Mouse (Mus musculus): ENCODE results near the gene Jph3. TPM values are rescaled to one million over a fixed set of nuclear protein-coding genes. Genes with fewer than 3 reads are reported as not detected.

Gene Jph3
- 84.2 and 89.0 TPM in 2 replicates for polyA plus RNA-seq (2014; fragmentation: Nextera tagmentation; extraction: Ambion mirVana)

DNA sequence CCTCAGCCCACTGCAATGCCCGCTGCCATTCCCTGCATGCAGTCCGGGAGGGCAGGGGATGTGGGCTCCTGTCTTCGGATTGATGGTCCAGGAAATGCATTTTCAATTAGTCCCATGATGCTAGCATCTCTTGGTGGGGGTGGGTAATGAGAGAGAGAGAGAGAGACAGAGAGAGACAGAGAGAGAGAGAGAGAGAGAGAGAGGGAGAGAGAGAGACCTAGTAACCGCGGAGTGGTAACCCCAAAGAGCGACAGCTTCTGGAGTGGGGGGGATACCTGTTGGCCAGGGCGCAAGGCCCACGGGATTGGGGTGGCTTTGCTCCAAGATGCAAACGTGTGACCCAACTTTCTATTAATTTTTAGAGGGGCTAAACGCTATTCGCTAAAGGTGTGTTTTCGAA is at the start of gene Jph3:
TSS of gene Jph3 (plus strand) at position 301 of the 400 bp plus-strand sequence.
- ATAC-seq (ENCODE audit: low read depth), result no peak
- Histone ChIP-seq H3K9ac (replicated peaks; ENCODE audit: low read depth, low read length) (peak within 1 kb of the TSS; percentile 70), H3K9me3 (ENCODE audit: control insufficient read depth, low read length) (no peaks in the 10 kb centered on the region), H3K4me2 (ENCODE audit: low read depth, low read length) (peak within 1 kb of the TSS; percentile 86), H3K36me3 (ENCODE audit: control insufficient read depth, insufficient read depth, low read length) (no peaks in the 10 kb centered on the region), H3K27ac (ENCODE audit: low read depth, low read length) (peak within 1 kb of the TSS; percentile 48), H3K4me3 (ENCODE audit: low read depth, low read length) (peak within 1 kb of the TSS; percentile 47), H3K4me1 (ENCODE audit: control insufficient read depth, insufficient read depth, low read length) (peaks cover 15% of the 10 kb centered on the region), H3K27me3 (ENCODE audit: control insufficient read depth, insufficient read depth, low read length) (peaks cover 4% of the 10 kb centered on the region)
- WGBS, result 6% methylated on average over 12 of the region's 12 CpGs

DNA sequence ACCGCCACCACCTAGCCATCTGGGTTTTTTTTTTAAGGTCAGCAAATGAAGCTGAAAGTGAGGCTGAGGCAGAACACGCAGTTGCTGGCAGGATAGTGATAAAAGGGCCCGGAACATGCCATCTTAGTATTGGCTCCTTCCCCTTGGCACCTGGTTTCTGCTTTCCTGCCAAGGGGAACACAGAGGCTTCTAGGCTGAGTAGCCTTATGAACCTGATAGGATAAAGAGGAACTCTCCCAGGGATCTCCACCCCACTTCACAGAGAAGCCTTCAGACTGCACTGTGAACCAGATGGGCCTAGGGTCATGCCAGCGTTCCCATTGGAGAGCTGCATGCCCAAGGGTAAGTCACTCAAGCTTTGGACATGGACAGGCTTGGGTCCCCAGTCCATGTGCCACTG is 48.5 kb upstream of the Jph3 start:
- H3K27me3 ChIP-seq (ENCODE audit: control insufficient read depth, insufficient read depth, low read length), result no peaks in the 10 kb centered on the region
- H3K9ac ChIP-seq (replicated peaks; ENCODE audit: low read depth, low read length), result no peak overlapping the region
- H3K4me1 ChIP-seq (ENCODE audit: control insufficient read depth, insufficient read depth, low read length), result no peaks in the 10 kb centered on the region
- no peak overlapping the region for H3K4me2 ChIP-seq (ENCODE audit: low read depth, low read length)
- no peaks in the 10 kb centered on the region for H3K9me3 ChIP-seq (ENCODE audit: control insufficient read depth, low read length)
- WGBS, result 93% methylated on average over 4 of the region's 4 CpGs
- no peaks in the 10 kb centered on the region for H3K36me3 ChIP-seq (ENCODE audit: control insufficient read depth, insufficient read depth, low read length)
- ATAC-seq (ENCODE audit: low read depth), result no peak
- H3K27ac ChIP-seq (ENCODE audit: low read depth, low read length), result no peak overlapping the region
- no peak overlapping the region for H3K4me3 ChIP-seq (ENCODE audit: low read depth, low read length)

DNA sequence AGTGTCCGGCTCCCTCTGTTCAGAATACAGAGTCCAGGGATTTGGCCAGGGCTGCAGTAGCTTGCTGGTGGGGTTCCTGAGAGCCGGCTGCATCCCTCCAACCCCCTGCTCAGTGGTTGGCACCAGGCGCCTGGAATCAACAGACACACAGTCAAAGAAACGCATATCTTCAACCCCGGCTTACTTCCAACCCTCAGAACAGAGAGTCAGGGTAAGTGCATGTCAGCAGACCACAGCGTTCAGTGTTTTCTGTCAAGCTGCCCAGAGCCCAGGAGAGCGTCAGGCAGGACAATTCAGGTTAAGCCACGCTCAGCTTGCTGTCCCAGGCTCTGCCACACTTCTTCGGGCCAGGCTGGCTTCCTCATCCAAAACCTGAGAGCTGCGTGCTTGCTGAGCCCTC is 48.0 kb upstream of the Jph3 start:
- no peak for ATAC-seq (ENCODE audit: low read depth)
- WGBS, result 68% methylated on average over 10 of the region's 10 CpGs
- H3K4me3 ChIP-seq (ENCODE audit: low read depth, low read length), result no peak overlapping the region
- no peak overlapping the region for H3K4me2 ChIP-seq (ENCODE audit: low read depth, low read length)
- no peaks in the 10 kb centered on the region for H3K4me1 ChIP-seq (ENCODE audit: control insufficient read depth, insufficient read depth, low read length)
- no peaks in the 10 kb centered on the region for H3K9me3 ChIP-seq (ENCODE audit: control insufficient read depth, low read length)
- no peak overlapping the region for H3K27ac ChIP-seq (ENCODE audit: low read depth, low read length)
- no peaks in the 10 kb centered on the region for H3K27me3 ChIP-seq (ENCODE audit: control insufficient read depth, insufficient read depth, low read length)
- H3K36me3 ChIP-seq (ENCODE audit: control insufficient read depth, insufficient read depth, low read length), result no peaks in the 10 kb centered on the region
- H3K9ac ChIP-seq (replicated peaks; ENCODE audit: low read depth, low read length), result no peak overlapping the region

DNA sequence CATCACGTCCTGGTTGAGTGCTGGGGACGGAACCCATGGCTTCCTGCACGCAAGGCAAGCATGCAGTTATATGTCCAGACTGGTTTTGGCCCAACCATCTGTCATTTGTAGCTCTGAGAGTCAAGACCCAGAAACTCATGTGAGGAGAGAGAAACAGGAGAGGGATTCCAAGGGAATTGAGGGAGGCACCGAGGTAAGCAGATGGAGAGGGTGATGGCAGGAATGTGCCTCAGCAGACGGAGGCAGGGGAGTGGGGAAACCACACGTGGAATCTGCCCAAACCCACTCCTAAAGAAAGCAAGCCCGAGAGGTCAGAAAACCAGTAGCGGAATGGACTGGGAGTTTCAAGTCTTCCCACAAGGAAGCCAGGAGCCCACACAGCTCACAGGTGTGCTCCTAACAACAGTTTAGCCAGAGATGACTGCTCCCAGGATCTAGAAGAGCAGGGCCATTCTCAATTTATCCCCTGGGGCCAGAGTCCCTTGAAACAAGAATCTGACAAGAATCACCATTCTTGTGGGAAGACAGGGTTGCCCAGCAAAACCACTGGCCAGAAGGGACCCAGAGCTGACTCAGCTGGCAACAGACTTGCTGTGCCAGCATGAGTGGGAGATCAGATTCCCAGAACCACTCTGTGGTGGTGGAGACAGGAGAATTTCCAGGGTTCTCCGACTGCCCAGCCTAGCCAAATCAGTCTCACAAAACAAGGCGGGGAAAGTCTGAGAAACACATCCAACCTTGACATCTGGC is 46.2 kb upstream of the Jph3 start:
- Histone ChIP-seq H3K9me3 (ENCODE audit: control insufficient read depth, low read length) (no peaks in the 10 kb centered on the region), H3K4me1 (ENCODE audit: control insufficient read depth, insufficient read depth, low read length) (peaks cover 10% of the 10 kb centered on the region), H3K4me3 (ENCODE audit: low read depth, low read length) (no peak overlapping the region), H3K27ac (ENCODE audit: low read depth, low read length) (no peak overlapping the region), H3K9ac (replicated peaks; ENCODE audit: low read depth, low read length) (no peak overlapping the region), H3K27me3 (ENCODE audit: control insufficient read depth, insufficient read depth, low read length) (no peaks in the 10 kb centered on the region), H3K36me3 (ENCODE audit: control insufficient read depth, insufficient read depth, low read length) (no peaks in the 10 kb centered on the region), H3K4me2 (ENCODE audit: low read depth, low read length) (no peak overlapping the region)
- 80% methylated on average over 10 of the region's 10 CpGs for WGBS
- ATAC-seq (ENCODE audit: low read depth), result no peak

DNA sequence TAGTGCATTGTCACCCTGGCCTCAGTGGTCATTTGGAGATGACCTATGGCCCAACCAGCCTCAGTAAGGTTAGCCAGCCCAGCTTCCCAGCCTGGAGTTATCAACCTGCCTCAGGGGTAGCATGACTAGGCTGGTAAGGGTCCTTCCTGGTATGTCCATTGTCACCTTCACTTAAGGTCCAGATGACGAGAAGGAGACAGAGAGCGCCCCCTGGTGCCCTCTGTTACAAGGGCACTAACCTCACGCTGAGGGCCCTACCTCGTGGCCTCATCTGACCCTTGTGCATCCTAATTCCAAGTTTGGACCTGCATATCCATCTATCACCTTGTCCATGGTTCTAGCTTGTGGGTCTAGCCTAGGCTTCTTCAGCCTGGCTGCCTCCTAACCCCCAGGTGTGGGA is 44.0 kb upstream of the Jph3 start:
- no peak overlapping the region for H3K4me3 ChIP-seq (ENCODE audit: low read depth, low read length)
- WGBS, result 12% methylated on average over 4 of the region's 4 CpGs
- no peak overlapping the region for H3K4me2 ChIP-seq (ENCODE audit: low read depth, low read length)
- no peak for ATAC-seq (ENCODE audit: low read depth)
- no peak overlapping the region for H3K9ac ChIP-seq (replicated peaks; ENCODE audit: low read depth, low read length)
- H3K4me1 ChIP-seq (ENCODE audit: control insufficient read depth, insufficient read depth, low read length), result peaks cover 10% of the 10 kb centered on the region
- H3K27me3 ChIP-seq (ENCODE audit: control insufficient read depth, insufficient read depth, low read length), result no peaks in the 10 kb centered on the region
- no peaks in the 10 kb centered on the region for H3K9me3 ChIP-seq (ENCODE audit: control insufficient read depth, low read length)
- H3K27ac ChIP-seq (ENCODE audit: low read depth, low read length), result no peak overlapping the region
- H3K36me3 ChIP-seq (ENCODE audit: control insufficient read depth, insufficient read depth, low read length), result no peaks in the 10 kb centered on the region

DNA sequence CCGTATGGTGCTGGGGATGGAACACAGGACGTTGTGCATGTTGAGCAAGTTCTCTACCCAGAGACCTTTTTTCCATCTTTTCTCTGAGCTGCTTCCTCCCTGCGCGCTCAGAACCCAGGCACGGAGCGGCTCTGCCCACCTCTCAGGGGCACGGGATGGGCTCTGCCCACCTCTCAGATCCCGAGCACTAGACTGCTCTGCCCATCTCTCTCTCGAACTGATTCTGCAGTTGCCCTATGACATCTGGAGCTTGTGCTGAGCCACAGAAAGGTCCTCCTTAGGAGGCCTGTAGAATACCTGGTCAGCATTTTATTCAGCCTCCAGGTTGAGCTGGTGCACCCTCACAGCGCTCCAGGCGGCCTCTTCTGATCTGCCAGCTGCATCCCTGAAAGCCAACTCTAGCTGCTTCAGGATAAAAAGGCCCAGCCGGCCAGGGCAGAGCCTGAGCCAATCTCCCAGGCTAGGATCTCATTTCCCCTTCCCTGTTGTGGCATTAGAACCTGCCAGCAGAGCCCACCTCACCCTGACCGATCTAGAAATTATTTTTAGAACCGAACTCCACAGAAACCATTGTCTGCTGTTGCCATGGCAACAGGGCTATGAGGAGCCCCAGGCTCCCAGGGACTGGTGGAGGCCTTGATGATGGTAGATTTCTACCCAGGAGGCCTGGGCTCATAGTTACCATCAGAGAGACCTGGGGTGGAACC is 41.8 kb upstream of the Jph3 start:
- Histone ChIP-seq H3K4me1 (ENCODE audit: control insufficient read depth, insufficient read depth, low read length) (peaks cover 10% of the 10 kb centered on the region), H3K4me3 (ENCODE audit: low read depth, low read length) (no peak overlapping the region), H3K36me3 (ENCODE audit: control insufficient read depth, insufficient read depth, low read length) (no peaks in the 10 kb centered on the region), H3K9ac (replicated peaks; ENCODE audit: low read depth, low read length) (no peak overlapping the region), H3K27ac (ENCODE audit: low read depth, low read length) (peak overlapping the region; percentile 64), H3K9me3 (ENCODE audit: control insufficient read depth, low read length) (no peaks in the 10 kb centered on the region), H3K27me3 (ENCODE audit: control insufficient read depth, insufficient read depth, low read length) (no peaks in the 10 kb centered on the region), H3K4me2 (ENCODE audit: low read depth, low read length) (no peak overlapping the region)
- 53% methylated on average over 14 of the region's 14 CpGs for WGBS
- ATAC-seq (ENCODE audit: low read depth), result peak; percentile 62

DNA sequence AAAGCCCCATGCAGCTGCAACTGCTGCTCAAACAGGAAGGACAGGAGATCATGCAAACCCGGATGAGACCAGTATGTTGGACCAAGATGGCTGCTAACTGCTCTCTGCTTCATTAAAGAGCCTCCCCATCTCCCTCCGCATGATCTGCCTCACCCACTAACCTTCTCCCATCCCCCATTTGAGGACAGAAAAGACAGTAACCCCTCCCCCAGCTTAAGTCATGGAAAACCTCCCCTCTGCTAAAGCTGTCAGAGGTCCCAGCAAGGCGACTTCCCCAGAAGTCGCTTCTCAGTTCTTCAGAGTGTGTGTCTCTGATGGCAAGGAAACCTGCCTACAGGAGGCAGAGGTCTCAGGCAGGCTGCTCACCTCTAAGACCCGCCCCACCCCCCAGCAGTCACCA is 40.9 kb upstream of the Jph3 start:
- 48% methylated on average over 5 of the region's 5 CpGs for WGBS
- Histone ChIP-seq H3K4me1 (ENCODE audit: control insufficient read depth, insufficient read depth, low read length) (peaks cover 10% of the 10 kb centered on the region), H3K36me3 (ENCODE audit: control insufficient read depth, insufficient read depth, low read length) (no peaks in the 10 kb centered on the region), H3K27ac (ENCODE audit: low read depth, low read length) (peak overlapping the region; percentile 64; the same call in 1 of the 2 replicates), H3K4me3 (ENCODE audit: low read depth, low read length) (no peak overlapping the region), H3K9me3 (ENCODE audit: control insufficient read depth, low read length) (no peaks in the 10 kb centered on the region), H3K27me3 (ENCODE audit: control insufficient read depth, insufficient read depth, low read length) (no peaks in the 10 kb centered on the region), H3K9ac (replicated peaks; ENCODE audit: low read depth, low read length) (no peak overlapping the region), H3K4me2 (ENCODE audit: low read depth, low read length) (no peak overlapping the region)
- ATAC-seq (ENCODE audit: low read depth), result no peak

DNA sequence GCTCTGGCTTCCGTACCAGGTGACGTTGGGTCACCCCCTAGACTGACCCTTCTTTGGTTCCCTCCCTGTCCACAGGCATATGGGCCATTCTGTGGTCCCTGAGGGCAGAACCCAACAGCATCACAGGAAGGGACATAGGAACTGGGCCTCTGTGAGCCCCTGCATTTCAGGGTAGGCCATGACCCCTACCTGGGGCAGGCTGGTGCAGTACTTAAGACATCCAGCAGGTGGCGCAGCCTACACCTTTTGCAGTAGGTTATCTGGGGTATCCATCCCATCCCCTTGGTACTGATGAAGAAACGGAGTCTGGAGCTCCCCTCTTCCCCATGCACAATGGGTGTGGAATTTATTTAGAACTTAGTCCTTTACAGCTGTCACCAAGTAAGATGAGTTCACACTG is 35.0 kb upstream of the Jph3 start:
- Histone ChIP-seq H3K36me3 (ENCODE audit: control insufficient read depth, insufficient read depth, low read length) (no peaks in the 10 kb centered on the region), H3K4me1 (ENCODE audit: control insufficient read depth, insufficient read depth, low read length) (peaks cover 10% of the 10 kb centered on the region; the same call in 1 of the 2 replicates), H3K9ac (replicated peaks; ENCODE audit: low read depth, low read length) (no peak overlapping the region), H3K4me2 (ENCODE audit: low read depth, low read length) (no peak overlapping the region), H3K4me3 (ENCODE audit: low read depth, low read length) (no peak overlapping the region), H3K27ac (ENCODE audit: low read depth, low read length) (no peak overlapping the region), H3K9me3 (ENCODE audit: control insufficient read depth, low read length) (no peaks in the 10 kb centered on the region), H3K27me3 (ENCODE audit: control insufficient read depth, insufficient read depth, low read length) (no peaks in the 10 kb centered on the region)
- ATAC-seq (ENCODE audit: low read depth), result no peak
- 53% methylated on average over 4 of the region's 4 CpGs for WGBS

DNA sequence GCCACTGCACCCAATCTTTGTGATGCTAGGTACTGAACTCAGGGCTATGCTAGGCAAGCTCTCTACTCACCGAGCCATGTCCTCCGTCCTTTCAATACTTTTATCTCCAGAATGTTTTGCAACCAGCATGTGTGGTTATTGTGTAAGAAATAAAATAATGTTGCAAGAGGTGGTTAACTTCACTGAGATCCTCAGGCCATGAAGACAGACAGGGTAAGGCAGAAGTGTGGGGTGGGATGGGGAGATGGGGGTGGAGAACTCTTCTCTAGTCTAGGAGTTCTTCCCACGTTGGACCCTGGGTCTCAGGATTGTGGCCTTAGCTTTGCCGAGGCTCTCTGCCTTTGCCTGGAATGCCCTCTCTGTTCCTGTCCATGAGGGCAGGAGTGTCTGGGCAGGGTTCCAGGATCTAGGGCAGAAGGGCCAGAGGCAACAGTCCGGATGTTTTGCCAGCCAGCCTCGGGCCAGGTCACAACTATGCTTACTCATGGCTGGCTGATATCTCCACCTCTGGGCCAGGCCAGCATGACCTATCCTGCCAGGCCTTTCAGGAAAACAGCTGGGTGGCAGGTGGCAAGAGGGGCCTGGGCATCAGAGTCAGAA is 33.7 kb upstream of the Jph3 start:
- no peak overlapping the region for H3K4me2 ChIP-seq (ENCODE audit: low read depth, low read length)
- WGBS, result 88% methylated on average over 6 of the region's 6 CpGs

More for the DNA sequence above, 33.7 kb upstream of the Jph3 start:
- Histone ChIP-seq H3K27me3 (ENCODE audit: control insufficient read depth, insufficient read depth, low read length) (no peaks in the 10 kb centered on the region), H3K9ac (replicated peaks; ENCODE audit: low read depth, low read length) (no peak overlapping the region), H3K9me3 (ENCODE audit: control insufficient read depth, low read length) (no peaks in the 10 kb centered on the region), H3K27ac (ENCODE audit: low read depth, low read length) (no peak overlapping the region), H3K4me3 (ENCODE audit: low read depth, low read length) (no peak overlapping the region), H3K36me3 (ENCODE audit: control insufficient read depth, insufficient read depth, low read length) (no peaks in the 10 kb centered on the region), H3K4me1 (ENCODE audit: control insufficient read depth, insufficient read depth, low read length) (peaks cover 10% of the 10 kb centered on the region; the same call in 1 of the 2 replicates)
- no peak for ATAC-seq (ENCODE audit: low read depth)

Measured in neural tube, embryonic 14.5 days (tissue).